Mouse (Mus musculus): ENCODE data around the gene Eif4enif1. TPM values are rescaled to one million over a fixed set of nuclear protein-coding genes. Genes with fewer than 3 reads are reported as not detected.
"Not testable (repeated sequence)": the region's sequence is repeated elsewhere in the genome, so short reads cannot be mapped to it uniquely, and the experiment has no call there.

The Eif4enif1 gene
- polyA plus RNA-seq (2012; rRNA removed) (33.2 and 35.9 TPM in 2 replicates), polyA plus RNA-seq (2014; fragmentation: Nextera tagmentation; extraction: Ambion mirVana) (20.9 and 22.3 TPM in 2 replicates)

DNA sequence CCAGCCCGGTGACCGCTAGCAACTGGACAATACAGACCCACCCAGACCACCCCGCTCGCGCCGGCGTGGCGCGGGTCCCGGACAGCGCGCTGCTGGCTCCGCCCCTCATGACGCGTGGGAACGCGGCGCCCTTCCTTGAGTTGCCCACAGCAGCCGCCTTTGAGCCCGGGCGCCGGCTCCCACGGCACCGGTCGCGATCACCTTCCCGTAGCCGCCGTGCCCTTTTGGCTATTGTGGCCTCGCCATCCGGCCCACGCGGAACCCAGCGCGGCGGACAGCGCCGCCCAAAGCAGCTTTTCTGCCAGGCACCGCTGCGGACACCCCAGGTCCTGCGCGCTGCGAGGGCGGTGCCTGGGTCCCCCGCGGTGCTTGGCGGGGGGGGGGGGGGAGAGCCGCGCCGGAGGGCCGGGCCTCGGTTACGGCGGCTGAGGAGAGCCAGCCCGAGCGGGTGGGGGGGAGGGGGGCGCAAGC is at the start of gene Eif4enif1:
Gene Eif4enif1 (plus strand): TSS at position 162 of the 471 bp plus-strand sequence.
- peak within 1 kb of the TSS; percentile 2 for H3K27ac ChIP-seq
- peaks cover 0 to 5% of the 10 kb centered on the region in 2 experiments; a peak in 2 of 4 replicates for H3K4me1 ChIP-seq (replicated peaks; ENCODE audit: control insufficient read depth in 2 of 2, insufficient read depth in 2 of 2, low read length in 1 of 2)
- H3K36me3 ChIP-seq (replicated peaks; ENCODE audit: control insufficient read depth, insufficient read depth, low read depth): peaks cover 25% of the 10 kb centered on the region
- H3K9me3 ChIP-seq (ENCODE audit: control insufficient read depth, low read length): no peaks in the 10 kb centered on the region
- DNase-seq (ENCODE audit: low read depth in 3 of 3, low spot score in 3 of 3) (peak; percentile 68 to 72 (median 68)), ATAC-seq (ENCODE audit: insufficient read depth) (peak; percentile 87)
- peak within 1 kb of the TSS; percentile 71 for H3K9ac ChIP-seq (replicated peaks)
- 0% methylated on average over 50 of the region's 57 CpGs for WGBS (ENCODE audit: insufficient replicate concordance)
- H3K27me3 ChIP-seq (ENCODE audit: control insufficient read depth, insufficient read depth, low read length): no peaks in the 10 kb centered on the region
- H3K4me3 ChIP-seq (ENCODE audit: insufficient read depth in 1 of 2, low read depth in 2 of 2, low read length in 2 of 2): peak within 1 kb of the TSS; percentile 61 to 78
- TF ChIP-seq CTCF (IDR thresholded peaks at IDR 0.05; ENCODE audit: low read depth): no peak
- no peak for TF ChIP-seq EP300 (IDR thresholded peaks at IDR 0.05; ENCODE audit: low read depth)
- peak within 1 kb of the TSS; percentile 63 for H3K4me2 ChIP-seq (ENCODE audit: low read depth)

DNA sequence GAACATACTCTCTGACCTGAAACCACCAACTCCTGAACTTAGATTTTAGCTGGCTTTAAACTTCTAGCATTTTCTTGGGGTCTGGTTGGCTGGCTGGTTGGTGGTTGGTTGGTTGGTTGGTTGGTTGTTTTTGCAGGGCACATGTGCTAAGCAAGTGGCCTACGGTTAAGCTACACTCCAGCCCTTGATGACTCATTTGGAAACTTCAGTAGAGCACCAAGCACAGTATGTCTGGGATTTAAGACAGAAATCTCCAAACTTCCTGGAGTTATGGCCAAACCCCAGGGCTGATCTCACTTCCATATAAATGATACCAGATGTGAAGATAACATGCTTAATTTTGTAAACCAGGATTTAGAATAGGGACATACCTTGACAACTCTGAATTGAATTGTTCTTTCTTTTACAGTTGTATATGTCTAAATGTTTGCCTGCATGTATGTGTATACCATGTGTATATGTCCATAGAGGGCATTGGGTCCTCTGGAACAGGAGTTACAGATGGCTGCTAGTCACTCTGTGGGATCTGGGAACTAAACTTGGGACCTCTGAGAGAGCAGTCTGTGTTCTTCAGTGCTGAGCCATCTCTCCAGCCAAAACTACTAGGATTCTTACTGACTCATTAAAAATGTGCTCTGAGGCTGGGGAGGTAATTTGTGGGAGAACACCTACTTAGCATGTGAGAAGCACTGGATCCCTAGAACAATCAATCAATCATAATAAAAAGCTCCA is 48.4 kb upstream of the Eif4enif1 start:
- not testable (repeated sequence) for H3K36me3 ChIP-seq (replicated peaks; ENCODE audit: control insufficient read depth, insufficient read depth, low read depth); H3K4me2 ChIP-seq (ENCODE audit: low read depth); H3K27ac ChIP-seq; H3K4me1 ChIP-seq (replicated peaks; ENCODE audit: control insufficient read depth in 2 of 2, insufficient read depth in 2 of 2, low read length in 1 of 2); H3K9ac ChIP-seq (replicated peaks); H3K27me3 ChIP-seq (ENCODE audit: control insufficient read depth, insufficient read depth, low read length); H3K4me3 ChIP-seq (ENCODE audit: insufficient read depth in 1 of 2, low read depth in 2 of 2, low read length in 2 of 2); DNase-seq (ENCODE audit: low read depth in 3 of 3, low spot score in 3 of 3); H3K9me3 ChIP-seq (ENCODE audit: control insufficient read depth, low read length)
- peak; percentile 14 for ATAC-seq (ENCODE audit: insufficient read depth)
- WGBS (ENCODE audit: insufficient replicate concordance): 51% methylated on average over 1 of the region's 1 CpGs

DNA sequence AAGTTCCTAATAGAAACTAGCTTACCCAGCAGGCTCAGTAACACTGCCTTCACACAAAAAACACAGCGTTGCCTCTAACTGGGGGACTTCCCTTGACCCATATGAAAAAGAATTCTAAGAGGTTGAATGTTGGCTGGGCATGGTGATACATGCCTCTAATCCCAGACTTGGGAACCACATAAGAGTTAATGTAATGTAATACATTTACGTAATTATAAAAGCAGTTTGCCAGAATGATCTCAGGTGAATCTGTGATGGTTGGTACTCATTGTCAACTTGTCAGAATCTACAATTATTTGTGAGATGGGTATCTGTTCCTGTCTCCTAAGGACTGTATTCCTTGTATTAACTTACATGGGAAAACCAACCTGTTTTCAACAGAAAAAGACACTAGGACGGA is 45.2 kb upstream of the Eif4enif1 start:
- H3K36me3 ChIP-seq (replicated peaks; ENCODE audit: control insufficient read depth, insufficient read depth, low read depth); ATAC-seq (ENCODE audit: insufficient read depth); H3K9me3 ChIP-seq (ENCODE audit: control insufficient read depth, low read length); H3K4me3 ChIP-seq (ENCODE audit: insufficient read depth in 1 of 2, low read depth in 2 of 2, low read length in 2 of 2); H3K27ac ChIP-seq; H3K27me3 ChIP-seq (ENCODE audit: control insufficient read depth, insufficient read depth, low read length); H3K9ac ChIP-seq (replicated peaks); H3K4me2 ChIP-seq (ENCODE audit: low read depth); H3K4me1 ChIP-seq (replicated peaks; ENCODE audit: control insufficient read depth in 2 of 2, insufficient read depth in 2 of 2, low read length in 1 of 2); DNase-seq (ENCODE audit: low read depth in 3 of 3, low spot score in 3 of 3): not testable (repeated sequence)
- 59% methylated on average over 2 of the region's 3 CpGs for WGBS (ENCODE audit: insufficient replicate concordance)

DNA sequence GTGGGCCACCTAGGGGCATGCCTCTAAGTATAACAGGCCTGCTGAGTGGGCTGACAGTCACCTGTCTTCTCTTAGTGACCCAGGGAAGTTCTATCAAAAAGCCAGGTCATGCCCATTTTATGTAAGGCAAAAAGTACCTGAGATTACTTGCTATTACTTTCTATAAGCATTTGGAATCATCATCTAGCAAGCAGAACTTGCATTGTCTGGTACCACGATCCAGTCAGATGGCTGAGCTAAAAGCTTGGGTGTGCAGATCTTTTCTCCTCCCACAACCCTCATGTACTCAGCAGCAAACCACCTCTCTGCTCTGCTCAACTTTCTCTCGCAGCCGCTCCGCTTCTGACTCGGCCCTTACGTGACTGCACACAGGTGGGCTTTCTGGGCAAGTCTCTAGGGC is 44.2 kb upstream of the Eif4enif1 start:
- H3K4me2 ChIP-seq (ENCODE audit: low read depth); H3K9me3 ChIP-seq (ENCODE audit: control insufficient read depth, low read length); H3K9ac ChIP-seq (replicated peaks); DNase-seq (ENCODE audit: low read depth in 3 of 3, low spot score in 3 of 3); ATAC-seq (ENCODE audit: insufficient read depth); H3K27ac ChIP-seq; H3K4me3 ChIP-seq (ENCODE audit: insufficient read depth in 1 of 2, low read depth in 2 of 2, low read length in 2 of 2); H3K36me3 ChIP-seq (replicated peaks; ENCODE audit: control insufficient read depth, insufficient read depth, low read depth); H3K4me1 ChIP-seq (replicated peaks; ENCODE audit: control insufficient read depth in 2 of 2, insufficient read depth in 2 of 2, low read length in 1 of 2); H3K27me3 ChIP-seq (ENCODE audit: control insufficient read depth, insufficient read depth, low read length): not testable (repeated sequence)
- 76% methylated on average over 6 of the region's 6 CpGs for WGBS (ENCODE audit: insufficient replicate concordance)

DNA sequence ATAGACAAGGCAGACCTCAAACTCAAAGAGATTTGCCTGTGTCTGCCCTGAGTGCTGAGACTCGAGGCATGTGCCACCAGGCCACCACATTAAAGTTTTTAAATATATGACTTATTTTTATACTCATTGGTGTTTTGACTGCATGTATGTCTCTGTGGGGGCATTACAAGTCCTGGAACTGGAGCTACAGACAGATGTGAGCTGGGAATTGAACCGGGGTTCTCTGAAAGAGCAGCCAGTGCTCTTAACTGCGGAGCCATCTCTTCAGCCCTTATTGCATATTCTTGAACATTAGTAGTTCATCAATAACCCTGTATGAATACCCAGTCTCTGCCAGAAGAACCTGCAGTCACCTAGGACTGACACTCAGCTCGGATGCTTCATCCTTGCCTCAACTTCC is 43.4 kb upstream of the Eif4enif1 start:
- not testable (repeated sequence) for H3K9me3 ChIP-seq (ENCODE audit: control insufficient read depth, low read length); H3K4me2 ChIP-seq (ENCODE audit: low read depth); H3K4me1 ChIP-seq (replicated peaks; ENCODE audit: control insufficient read depth in 2 of 2, insufficient read depth in 2 of 2, low read length in 1 of 2); H3K9ac ChIP-seq (replicated peaks); H3K4me3 ChIP-seq (ENCODE audit: insufficient read depth in 1 of 2, low read depth in 2 of 2, low read length in 2 of 2); H3K27ac ChIP-seq; H3K27me3 ChIP-seq (ENCODE audit: control insufficient read depth, insufficient read depth, low read length); ATAC-seq (ENCODE audit: insufficient read depth); DNase-seq (ENCODE audit: low read depth in 3 of 3, low spot score in 3 of 3); H3K36me3 ChIP-seq (replicated peaks; ENCODE audit: control insufficient read depth, insufficient read depth, low read depth)
- WGBS (ENCODE audit: insufficient replicate concordance): 66% methylated on average over 4 of the region's 4 CpGs

DNA sequence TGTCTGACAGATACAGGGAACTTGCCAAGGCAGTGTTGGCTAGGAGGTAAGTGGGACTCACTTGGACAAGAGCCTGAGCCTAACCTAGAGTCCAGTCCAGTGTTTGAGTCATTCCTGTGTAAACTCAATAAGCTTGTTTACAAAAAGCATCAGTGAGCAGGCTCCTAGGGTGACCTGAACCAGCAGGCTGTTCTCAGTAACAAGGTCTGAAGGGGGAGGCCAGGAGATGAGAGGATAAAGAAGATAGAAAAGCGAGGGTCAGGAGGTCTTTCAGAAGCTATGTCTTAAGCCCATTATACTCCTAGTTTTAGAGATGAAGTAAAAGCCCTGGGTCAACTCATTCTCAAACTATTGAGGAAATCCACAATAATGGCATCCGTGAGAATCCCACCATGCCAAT is 40.8 kb upstream of the Eif4enif1 start:
- not testable (repeated sequence) for H3K27ac ChIP-seq; H3K4me2 ChIP-seq (ENCODE audit: low read depth); H3K9me3 ChIP-seq (ENCODE audit: control insufficient read depth, low read length); ATAC-seq (ENCODE audit: insufficient read depth); H3K4me3 ChIP-seq (ENCODE audit: insufficient read depth in 1 of 2, low read depth in 2 of 2, low read length in 2 of 2); H3K36me3 ChIP-seq (replicated peaks; ENCODE audit: control insufficient read depth, insufficient read depth, low read depth); DNase-seq (ENCODE audit: low read depth in 3 of 3, low spot score in 3 of 3); H3K9ac ChIP-seq (replicated peaks); H3K4me1 ChIP-seq (replicated peaks; ENCODE audit: control insufficient read depth in 2 of 2, insufficient read depth in 2 of 2, low read length in 1 of 2); H3K27me3 ChIP-seq (ENCODE audit: control insufficient read depth, insufficient read depth, low read length)
- WGBS (ENCODE audit: insufficient replicate concordance): 31% methylated on average over 1 of the region's 2 CpGs

DNA sequence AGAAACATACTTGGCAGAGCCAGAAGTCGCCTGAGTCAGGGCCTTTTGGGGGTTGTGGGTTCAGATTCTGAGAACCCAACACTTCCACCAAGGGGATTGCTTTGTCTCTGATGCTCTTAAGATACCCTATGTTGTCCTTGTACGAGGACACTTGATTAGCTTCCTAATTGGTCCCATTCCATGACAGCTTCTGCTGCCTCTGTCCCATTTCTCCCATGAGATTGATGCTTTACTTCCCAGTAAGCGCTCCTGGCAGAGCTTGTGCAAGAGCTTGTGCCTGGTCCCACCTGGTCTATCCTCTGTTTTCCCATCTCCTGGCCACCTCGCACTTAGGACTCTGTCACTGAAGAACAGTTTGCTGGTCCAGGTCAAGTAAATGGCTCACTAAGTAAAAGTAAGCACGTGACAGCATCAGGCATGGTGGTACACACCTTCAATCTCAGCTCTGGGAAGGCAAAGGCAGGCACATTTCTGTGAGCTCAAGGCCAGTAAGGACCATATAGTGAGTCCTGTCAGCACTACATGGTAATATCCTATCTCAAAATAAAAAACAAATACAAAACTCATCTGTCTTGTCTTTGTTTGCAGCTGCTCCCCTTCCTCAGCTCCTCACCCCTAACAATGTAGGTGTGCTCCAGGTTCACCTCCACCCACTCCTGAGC is 39.8 kb upstream of the Eif4enif1 start:
- ATAC-seq (ENCODE audit: insufficient read depth): peak; percentile 17
- H3K9me3 ChIP-seq (ENCODE audit: control insufficient read depth, low read length); H3K4me2 ChIP-seq (ENCODE audit: low read depth); H3K4me1 ChIP-seq (replicated peaks; ENCODE audit: control insufficient read depth in 2 of 2, insufficient read depth in 2 of 2, low read length in 1 of 2); H3K27me3 ChIP-seq (ENCODE audit: control insufficient read depth, insufficient read depth, low read length); H3K27ac ChIP-seq; H3K9ac ChIP-seq (replicated peaks); H3K4me3 ChIP-seq (ENCODE audit: insufficient read depth in 1 of 2, low read depth in 2 of 2, low read length in 2 of 2); H3K36me3 ChIP-seq (replicated peaks; ENCODE audit: control insufficient read depth, insufficient read depth, low read depth); DNase-seq (ENCODE audit: low read depth in 3 of 3, low spot score in 3 of 3): not testable (repeated sequence)
- 44% methylated on average over 5 of the region's 5 CpGs for WGBS (ENCODE audit: insufficient replicate concordance)

Measured in liver, embryonic 14.5 days (tissue).